Mouse (Mus musculus) T-helper 2 cell (primary cell): Measurements from ENCODE around the gene Cep55.

Experiments
- in situ Hi-C: fragments of 300-600 bp; cut with MboI, MseI; formaldehyde crosslinking; loops from one replicate; pipeline ENCODE4 v1.15.1; 2025; ENCODE audit warnings: high pct_unique_total_duplicates

Cep55 gene

DNA sequence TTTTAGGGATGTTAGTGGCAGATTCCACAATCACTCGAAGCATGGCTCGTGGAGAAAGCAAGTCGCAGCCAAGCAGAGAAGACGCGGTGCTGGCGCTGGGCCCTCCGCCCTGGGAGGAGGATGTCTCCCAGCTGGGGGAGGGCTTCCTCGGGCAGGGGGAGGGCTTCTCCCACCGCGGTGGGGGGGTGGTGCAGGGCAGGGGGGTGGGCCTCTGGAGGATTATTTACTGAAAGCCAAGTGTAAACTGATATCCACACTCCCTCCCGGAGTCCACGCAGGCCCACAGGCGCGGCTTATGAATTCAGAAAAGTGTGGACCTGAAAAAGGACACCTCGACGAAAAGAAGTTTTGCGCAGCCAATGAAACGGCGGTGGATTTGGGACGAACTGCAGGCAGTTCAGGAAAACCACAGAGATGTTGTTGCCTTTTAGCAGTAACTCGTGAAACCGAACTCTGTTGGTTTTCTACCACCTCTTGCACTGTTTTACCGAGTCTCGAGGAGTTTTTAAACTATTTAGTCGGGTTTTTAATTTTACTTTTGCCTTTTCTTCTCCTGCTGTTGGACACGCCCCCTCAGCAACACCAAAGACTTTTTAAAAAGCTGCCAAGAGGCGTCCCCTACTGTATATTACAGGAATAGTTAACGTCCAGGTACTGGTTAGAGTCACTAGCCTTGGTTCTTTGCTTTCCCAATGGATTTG, 11.4 kb upstream of the Cep55 start, which contains the start of gene Myof:
TSS of gene Myof (minus strand) at position 297 of the 701 bp plus-strand sequence.
- in situ Hi-C loops, result no loop called here

- in situ Hi-C loops, result no loop called here
These were observed 9.6 kb upstream of the Cep55 start for GRCm38 (mm10) chr19:38045198-38045597.

- in situ Hi-C loops, result no loop called here
These were observed 5.1 kb upstream of the Cep55 start for GRCm38 (mm10) chr19:38049686-38050085.

DNA sequence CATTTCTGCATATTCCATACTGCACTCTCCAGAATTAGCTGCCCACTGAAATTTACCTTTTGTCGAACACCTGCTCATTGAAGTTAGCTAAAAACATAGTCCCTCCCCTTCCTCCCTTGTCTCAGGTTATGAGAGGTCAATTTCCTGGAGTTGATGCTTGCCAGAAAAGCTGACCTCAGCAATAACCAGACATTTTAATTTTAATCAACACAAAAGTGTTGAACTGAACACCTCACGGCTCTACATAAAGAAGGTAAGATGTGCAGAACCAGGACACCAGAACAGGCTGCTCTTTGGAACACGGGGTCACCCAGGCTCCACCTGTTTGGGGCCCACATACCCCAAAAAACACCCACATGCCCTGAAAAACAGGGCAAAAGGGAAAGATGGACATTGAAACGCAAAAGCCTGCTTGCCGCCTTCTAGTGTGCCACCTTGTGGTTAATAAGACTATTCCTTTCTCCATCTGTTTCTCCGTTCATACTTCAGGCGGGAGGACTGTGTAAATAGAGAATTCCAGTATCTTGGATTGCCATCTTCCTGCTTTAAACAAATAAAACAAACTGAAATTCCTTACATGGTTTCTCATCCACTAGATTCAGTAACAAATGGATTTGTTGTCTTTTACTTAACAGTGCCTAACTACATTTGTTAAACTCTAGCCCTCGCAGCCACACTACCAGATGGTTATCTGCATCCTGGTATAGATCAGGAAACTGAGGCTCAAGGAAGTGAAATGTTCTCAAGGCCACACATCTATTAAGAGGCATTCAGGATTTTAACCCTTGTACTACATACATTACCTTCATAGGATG, 1.4 kb upstream of the Cep55 start:
- in situ Hi-C loops, result no loop called here

DNA sequence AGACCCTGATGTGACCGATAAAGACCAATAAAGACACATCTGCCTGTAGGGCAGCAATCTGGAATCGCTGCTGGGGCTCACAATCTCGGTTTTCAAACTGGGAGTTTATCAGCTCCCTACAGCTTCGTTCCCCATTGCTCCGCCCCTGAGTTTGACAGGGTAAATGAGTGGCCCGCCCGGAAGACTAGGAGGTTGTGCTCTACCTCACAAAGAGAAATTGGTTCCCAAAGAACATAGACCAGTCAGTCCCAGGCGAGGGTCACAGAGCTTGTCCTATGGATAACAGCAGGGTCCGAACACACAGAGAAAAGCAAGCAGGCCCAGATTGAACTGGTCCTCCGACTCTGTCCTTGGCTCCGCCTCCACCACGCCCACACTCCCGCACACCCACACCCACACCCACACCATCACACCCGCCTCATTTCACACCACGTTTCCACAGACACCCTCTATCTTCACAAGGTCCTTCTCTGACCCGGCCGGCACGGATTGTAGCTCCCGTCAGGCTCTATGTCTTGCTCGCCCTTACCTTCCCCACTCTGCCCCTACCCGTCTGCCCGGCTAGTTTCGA, 577 bp upstream of the Cep55 start:
- in situ Hi-C loops, result no loop called here

DNA sequence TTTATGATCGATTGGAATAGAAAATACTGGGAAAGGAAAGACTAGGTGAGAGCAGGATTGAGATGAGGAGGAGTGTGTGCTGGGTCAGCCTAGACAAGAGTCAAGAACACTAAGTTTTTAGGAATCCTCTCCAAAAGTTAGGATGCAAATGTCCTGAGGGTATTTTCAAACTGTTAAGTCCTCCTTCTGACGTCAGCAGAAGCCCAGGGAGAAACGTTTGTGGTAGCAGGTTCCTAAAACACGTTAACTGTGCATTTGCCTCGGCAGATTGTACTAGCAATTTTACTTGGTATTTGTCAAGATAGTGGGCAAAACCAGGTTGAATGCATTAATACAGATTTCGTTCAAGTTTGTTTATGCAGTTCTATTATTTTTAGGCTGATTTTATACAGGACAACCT, 987 bp downstream of the Cep55 start:
- in situ Hi-C loops, result no loop called here

GRCm38 (mm10) chr19:38056276-38056675, 1.5 kb downstream of the Cep55 start:
- in situ Hi-C loops, result no loop called here

DNA sequence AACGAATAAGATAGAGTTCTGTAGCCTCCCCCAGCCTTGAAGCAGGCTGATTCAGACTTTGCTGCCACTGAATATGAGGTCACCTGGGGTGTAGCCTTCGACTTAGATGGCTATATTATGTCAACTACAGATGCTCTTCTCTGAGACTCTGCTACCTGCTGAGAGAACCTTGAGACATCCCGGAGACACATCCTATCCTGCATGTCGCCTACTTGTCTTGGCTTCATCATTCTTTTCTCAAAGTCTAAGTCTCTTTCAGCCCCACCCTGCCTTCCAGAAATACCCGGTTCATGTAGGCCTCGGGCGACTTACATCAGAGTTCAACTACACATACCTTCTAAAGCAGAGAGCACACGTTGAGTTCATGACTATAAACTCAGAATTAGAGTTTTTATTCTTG, 2.1 kb downstream of the Cep55 start:
- in situ Hi-C loops, result no loop called here

DNA sequence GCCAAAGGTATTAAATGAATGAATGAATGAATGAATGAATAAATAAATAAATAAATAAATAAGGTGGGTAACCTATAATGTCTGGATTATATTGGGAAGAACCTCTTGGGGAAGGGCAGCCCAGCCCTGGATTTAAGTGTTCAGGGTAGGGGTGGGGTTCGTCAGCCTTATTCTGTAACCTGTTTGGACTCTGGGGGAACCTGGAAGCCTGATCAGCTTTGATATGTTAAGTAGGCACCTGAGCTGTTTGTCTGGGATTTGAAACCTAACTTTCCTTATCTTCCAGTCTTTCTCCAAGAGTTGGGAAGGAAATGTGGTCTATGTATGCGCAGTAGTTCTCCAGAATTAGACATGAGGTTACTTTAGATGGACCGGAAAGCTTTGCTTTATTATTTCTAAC, 8.4 kb downstream of the Cep55 start:
- in situ Hi-C loops, result no loop called here

DNA sequence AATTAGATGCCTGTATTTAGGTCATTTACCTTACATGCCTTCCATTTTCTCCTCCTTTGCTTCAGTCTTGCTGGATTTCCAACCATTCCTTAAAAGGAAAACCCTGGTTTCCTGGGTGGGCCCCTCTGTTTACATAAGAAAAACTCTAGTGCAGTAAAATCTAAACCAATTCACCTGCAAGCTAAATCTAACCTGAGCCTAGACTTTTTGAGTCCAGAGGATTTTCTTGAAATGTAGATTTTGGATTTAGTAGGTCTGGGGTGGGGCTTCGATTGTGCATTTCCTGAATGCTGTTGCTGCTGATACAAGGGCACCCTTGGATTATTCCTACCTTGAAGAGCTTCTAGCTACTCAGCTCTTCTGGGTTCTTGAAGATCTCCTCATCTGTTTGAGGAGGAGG, 9.2 kb downstream of the Cep55 start:
- in situ Hi-C loops, result no loop called here

DNA sequence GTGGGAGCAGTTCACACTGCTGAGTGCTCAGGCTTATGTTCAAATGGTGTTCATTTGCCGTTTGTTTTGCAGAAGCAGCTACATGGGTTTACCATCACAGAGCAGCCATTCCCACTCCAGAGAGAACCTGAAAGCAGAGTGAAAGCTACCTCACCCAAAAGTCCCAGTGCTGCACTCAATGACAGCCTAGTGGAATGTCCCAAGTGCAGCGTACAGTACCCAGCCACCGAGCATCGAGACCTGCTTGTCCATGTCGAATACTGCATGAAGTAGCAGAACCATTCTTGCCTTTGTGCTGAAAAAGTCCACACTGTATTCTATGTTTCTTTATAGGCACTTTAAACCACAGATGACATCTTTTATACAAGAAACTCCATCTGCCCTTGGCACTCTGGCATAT, 18.4 kb downstream of the Cep55 start:
- in situ Hi-C loops, result no loop called here

GRCm38 (mm10) chr19:38075051-38075450, 20.2 kb downstream of the Cep55 start:
- in situ Hi-C loops, result no loop called here

DNA sequence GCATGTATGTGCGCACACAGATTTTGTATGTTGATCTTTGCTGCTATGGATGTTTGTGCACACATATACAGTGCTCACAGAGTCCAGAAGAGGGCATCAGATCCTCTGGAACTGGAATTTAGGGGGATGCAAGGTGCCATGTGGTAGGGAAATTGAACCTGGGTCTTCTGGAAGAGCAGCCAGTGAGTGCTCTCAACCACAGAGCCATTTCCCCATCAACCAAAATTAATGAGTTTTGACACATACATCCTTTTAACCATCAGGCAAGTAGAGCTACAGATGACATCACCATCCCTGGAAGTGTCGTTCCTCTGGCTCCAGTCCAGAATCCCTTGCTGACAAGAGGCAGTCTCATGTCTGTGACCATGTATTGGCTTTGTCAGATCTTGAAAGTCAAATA, 21.4 kb downstream of the Cep55 start:
- in situ Hi-C loops, result no loop called here

GRCm38 (mm10) chr19:38077851-38078540, 23.2 kb downstream of the Cep55 start:
- in situ Hi-C loops, result no loop called here

DNA sequence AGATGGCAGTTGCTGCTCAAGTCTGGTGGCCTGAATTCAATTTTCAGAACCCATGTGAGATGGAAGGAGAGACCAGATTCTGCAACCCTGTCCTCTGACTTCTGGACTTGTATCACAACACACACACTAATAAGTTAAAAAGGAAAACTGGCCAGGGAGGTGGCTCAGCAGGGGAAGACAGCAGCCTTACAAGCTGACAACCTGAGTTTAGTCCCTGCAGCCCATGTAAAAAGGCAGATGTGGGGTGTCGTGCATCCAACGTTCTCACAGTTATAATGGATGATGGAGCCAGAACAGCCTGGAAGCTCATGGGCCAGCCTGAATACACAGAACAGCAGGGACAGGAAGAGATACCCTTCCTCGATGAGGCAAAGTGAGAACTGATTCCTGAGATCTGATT, 26.6 kb downstream of the Cep55 start:
- in situ Hi-C loops, result no loop called here

DNA sequence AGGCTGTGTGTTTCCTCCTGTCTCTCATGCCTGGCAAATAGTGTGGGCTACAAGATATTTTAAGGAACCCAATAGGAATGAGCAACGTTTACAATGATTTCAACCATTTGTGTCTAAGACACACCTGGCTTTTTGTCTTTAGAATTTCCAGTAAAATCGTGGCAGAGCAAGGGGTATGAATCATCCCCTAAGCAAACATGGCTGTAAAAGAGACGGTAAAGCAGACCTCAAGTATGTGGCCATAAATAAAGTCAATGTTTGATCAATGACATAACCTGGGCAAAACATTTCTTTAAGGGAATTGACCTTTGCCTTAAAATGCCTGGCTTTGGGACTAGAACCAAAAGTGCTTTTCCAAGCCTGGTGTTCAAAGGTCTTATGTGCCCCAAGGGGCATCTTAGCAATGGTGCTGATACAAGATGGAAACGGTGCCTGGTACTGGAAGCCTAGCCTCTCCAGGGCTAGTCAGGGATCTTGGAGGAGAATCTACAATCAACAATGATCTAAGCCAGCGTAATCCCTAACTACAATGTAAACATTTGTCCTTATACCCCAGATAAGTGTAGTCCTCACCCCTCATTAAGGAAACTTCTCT, 28.2 kb downstream of the Cep55 start:
- in situ Hi-C loops, result no loop called here

- in situ Hi-C loops, result no loop called here
These were observed 31.0 kb downstream of the Cep55 start for GRCm38 (mm10) chr19:38085841-38086240.

DNA sequence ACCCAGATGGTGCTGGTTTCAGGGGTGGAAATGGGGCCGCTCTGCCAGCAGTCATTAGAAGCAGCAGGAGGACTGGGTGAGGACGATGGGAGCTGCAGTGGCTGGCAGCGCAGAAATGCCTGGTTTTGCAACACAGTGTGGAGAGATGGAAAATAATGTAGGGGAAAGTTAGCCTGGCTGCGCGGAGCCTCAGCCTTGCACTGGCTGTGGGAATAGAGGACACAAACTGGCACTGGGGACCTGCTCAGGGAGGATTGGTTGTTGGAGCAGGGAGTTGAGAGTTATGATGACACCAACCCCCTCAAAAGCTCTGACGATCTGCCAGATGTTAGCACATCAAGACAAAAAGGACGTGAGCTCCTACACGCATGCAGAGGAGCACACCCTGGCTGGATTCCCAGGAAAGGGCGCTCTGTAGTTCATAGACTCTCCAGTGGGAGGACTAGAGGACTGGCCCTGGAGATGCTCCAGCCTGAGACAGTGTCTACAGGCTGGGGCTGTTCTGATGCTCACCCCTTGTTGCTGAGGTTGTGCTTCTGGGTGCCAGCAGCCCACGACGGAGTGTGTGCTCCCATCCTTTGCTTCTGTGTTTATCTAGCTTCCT, 32.2 kb downstream of the Cep55 start:
- in situ Hi-C loops, result no loop called here

DNA sequence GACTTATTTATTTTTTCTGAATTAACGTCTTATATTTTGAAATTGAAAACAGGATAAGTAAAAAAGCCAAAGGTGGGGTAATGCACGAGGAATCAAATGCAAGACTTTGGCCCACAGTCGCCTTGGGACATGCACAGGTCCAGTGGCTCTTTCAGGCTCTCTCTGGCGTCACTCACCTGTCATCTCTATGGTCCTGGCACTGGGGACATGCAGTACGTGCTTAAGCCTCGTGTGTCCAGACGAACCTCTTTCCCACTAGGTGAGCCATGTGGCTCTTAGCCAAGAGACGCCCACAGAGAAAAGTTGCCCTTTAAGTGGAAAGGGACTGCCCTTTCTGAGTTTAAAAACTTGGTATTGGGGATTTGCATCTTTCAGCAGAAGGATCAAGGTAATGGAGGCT, 34.5 kb downstream of the Cep55 start:
- in situ Hi-C loops, result no loop called here

DNA sequence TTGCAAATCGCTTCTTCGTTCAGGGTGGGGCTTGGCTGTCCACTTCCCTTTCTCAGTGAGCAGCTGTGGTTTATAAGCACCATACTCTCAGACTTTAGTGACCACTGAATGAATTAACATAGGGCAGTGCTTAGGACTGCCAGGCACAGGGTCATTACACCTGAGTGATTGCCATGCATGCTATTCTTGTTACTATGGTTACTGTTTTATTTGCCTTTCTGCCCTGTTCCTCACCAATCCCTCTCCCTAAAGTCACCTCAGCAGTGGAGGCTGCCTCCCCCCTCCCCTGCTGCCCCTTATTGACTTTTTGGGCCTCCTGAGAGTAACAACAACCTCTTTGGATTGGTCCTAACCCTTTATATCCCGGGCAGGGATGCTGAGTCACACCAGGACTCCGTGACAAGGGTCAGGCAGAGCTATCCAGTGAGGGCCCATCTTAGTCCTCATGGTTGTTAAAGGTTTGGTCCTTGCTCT, 36.7 kb downstream of the Cep55 start:
- in situ Hi-C loops, result no loop called here

DNA sequence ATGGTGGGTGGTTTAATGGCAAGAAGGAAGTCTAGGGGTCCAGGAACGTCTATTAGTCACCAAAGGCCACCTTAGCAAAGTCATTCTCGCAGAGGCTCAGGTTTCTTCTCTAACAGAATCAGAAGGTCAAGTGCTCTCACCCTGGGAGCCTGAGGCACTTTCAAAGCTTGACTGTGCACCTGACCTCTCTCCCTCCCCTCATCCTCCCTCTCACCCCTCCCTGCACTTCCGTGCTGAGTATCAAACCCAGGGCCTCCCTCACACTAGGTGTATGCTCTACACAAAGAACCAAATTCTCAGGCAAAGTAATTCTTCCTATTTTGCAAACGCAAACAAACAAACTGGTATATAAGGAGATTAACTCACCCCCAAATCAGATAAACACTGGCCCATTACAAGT, 41.4 kb downstream of the Cep55 start:
- in situ Hi-C loops, result no loop called here
